Mouse (Mus musculus) E14TG2a.4 (cell line): ENCODE measurements around the gene Rnf150.

Source experiments
- CTCF ChIP-seq: conservative IDR thresholded peaks from 2 replicates; pipeline ENCODE4 v1.5.1; 2014; ENCODE audit warnings: low read length
- NANOG ChIP-seq: IDR thresholded peaks from 2 replicates; pipeline ENCODE4 v1.6.1; 2014; ENCODE audit warnings: borderline replicate concordance, low read length, mixed read lengths
- POU5F1 ChIP-seq: IDR thresholded peaks from 2 replicates; pipeline ENCODE4 v1.6.1; 2014; ENCODE audit warnings: low read length, borderline replicate concordance

DNA sequence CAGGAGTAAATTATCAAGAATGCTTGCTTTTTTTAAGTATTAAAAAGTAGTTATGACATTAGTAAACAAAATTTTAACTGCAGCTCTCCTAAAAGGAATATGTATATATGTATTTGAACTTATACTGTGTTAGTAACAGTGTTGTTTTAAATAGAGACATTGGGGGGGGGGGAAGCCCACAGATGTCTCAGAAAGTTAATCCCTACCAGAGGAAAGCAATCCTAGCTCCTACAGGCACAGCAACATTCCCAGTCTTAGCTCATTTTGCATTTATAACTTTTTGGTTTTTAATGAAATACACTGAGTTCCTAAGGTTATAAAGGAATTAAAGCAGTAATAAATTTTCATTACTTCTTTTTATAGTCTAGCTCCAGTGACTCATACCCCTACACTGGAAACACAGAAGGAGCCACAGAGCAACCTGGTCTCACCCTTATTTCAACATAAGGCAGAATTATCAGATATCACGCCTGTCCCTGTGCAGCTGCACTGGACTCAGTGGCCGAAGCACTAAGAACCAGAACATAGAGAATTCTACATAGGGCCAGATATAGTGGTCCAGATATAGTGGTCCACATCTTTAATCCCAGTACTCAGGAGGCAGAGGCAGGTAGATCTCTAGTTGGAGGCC is 96.9 kb downstream of the Rnf150 start:
- TF ChIP-seq CTCF (no peak), POU5F1 (no peak), NANOG (no peak)
